Mouse (Mus musculus) myocyte (in vitro differentiated cells): ENCODE data around the gene Hes3.

Source experiments
- CEBPB ChIP-seq: IDR thresholded peaks from 2 replicates; pipeline ENCODE4 v1.6.1; 2011; ENCODE audit warnings: mild to moderate bottlenecking, moderate library complexity; ENCODE audit not compliant: poor library complexity, insufficient read depth, severe bottlenecking
- E2F4 ChIP-seq: IDR thresholded peaks from one replicate; pipeline ENCODE4 v1.6.1; 2011; ENCODE audit warnings: mild to moderate bottlenecking, control low read depth, moderate library complexity; ENCODE audit not compliant: insufficient read depth
- MAX ChIP-seq: IDR thresholded peaks from one replicate; pipeline ENCODE4 v1.6.1; 2011; ENCODE audit warnings: low read depth, mild to moderate bottlenecking, control low read depth
- MYOD1 ChIP-seq, 3 experiments: IDR thresholded peaks; one replicate each; pipeline ENCODE4 v1.6.1; 2011; ENCODE audit warnings: control low read depth in 2 of 3, low read depth in 2 of 3, mild to moderate bottlenecking in 2 of 3, moderate library complexity in 1 of 3; ENCODE audit not compliant: insufficient read length in 2 of 3, control insufficient read depth in 1 of 3
- MYOG ChIP-seq, 3 experiments: IDR thresholded peaks; one replicate each; pipeline ENCODE4 v1.6.1; 2011; ENCODE audit warnings: control low read depth in 2 of 3, low read depth in 2 of 3, mild to moderate bottlenecking in 2 of 3; ENCODE audit not compliant: insufficient read length in 2 of 3, control insufficient read depth in 1 of 3, insufficient read depth in 1 of 3
- POLR2A ChIP-seq: IDR thresholded peaks from one replicate; pipeline ENCODE4 v1.6.1; 2011; ENCODE audit warnings: low read depth, mild to moderate bottlenecking, control low read depth, moderate library complexity; ENCODE audit not compliant: insufficient read length
- POLR2AphosphoS2 ChIP-seq: IDR thresholded peaks from one replicate; pipeline ENCODE4 v1.6.1; 2011; ENCODE audit warnings: low read depth, control low read depth; ENCODE audit not compliant: insufficient read length
- REST ChIP-seq: IDR thresholded peaks from one replicate; pipeline ENCODE4 v1.6.1; 2011; ENCODE audit warnings: mild to moderate bottlenecking, control low read depth, moderate library complexity; ENCODE audit not compliant: insufficient read depth, insufficient read length
- SRF ChIP-seq: IDR thresholded peaks from one replicate; pipeline ENCODE4 v1.6.1; 2011; ENCODE audit warnings: low read depth; ENCODE audit not compliant: control insufficient read depth, insufficient read length
- TCF12 ChIP-seq: IDR thresholded peaks from one replicate; pipeline ENCODE4 v1.6.1; 2011; ENCODE audit warnings: mild to moderate bottlenecking, control low read depth; ENCODE audit not compliant: poor library complexity, insufficient read depth, severe bottlenecking
- TCF3 ChIP-seq: IDR thresholded peaks from one replicate; pipeline ENCODE4 v1.6.1; 2011; ENCODE audit warnings: low read depth, control low read depth; ENCODE audit not compliant: insufficient read length
- USF1 ChIP-seq: IDR thresholded peaks from one replicate; pipeline ENCODE4 v1.6.1; 2011; ENCODE audit warnings: low read depth, mild to moderate bottlenecking, control low read depth, moderate library complexity

DNA sequence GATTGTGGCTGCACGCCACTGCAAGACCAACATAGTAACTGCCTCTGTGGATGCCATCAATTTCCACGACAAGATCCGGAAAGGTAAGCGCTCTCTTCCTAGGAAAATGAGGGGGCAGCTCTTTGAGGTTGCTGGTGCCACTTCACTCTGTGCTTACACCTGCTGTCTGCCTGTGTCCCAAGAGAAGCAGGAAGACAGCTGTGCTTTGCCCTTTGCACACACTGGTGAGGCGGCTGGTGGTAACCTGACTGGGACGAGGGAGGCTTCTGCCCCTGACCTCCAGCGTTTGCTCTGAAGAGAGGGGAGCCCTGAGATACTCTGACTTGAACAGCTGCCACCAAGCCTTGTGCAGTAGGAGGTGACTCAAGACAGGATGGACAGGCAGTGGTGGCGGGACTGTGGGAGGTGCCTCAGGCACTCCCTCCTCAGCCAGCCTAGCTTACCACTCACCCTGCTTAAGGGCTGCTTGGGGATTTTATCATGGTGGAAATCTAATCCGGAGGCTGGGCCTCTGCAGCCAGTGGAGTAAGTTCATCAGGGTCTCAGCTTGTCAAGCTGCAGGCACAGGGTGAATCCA is 38.2 kb downstream of the Hes3 start:
- TF ChIP-seq POLR2A: no peak
- TF ChIP-seq MAX: no peak
- TF ChIP-seq CEBPB: no peak
- peak; percentile 49 for TF ChIP-seq TCF12
- no peak for TF ChIP-seq POLR2AphosphoS2
- TF ChIP-seq MYOD1 (IDR thresholded peaks at IDR 0.05; ENCODE audit: control insufficient read depth in 1 of 3, insufficient read length in 2 of 3, low read depth in 2 of 3): peak; percentile 15 to 92 (median 89)
- TF ChIP-seq E2F4: no peak
- peak; percentile 45 to 91 (median 79) for TF ChIP-seq MYOG (IDR thresholded peaks at IDR 0.05; ENCODE audit: control insufficient read depth in 1 of 3, insufficient read depth in 1 of 3, insufficient read length in 2 of 3, low read depth in 2 of 3)
- no peak for TF ChIP-seq USF1
- TF ChIP-seq TCF3: peak; percentile 33
- no peak for TF ChIP-seq REST
- no peak for TF ChIP-seq SRF
